Mouse (Mus musculus) urinary bladder, postnatal 14 days (tissue): ENCODE results near the gene Megf8.

Source experiments
- DNase-seq: peaks from one replicate; pipeline ENCODE4 v3.0.0; 2021; ENCODE audit warnings: low spot score

Gene Megf8

GRCm38 (mm10) chr7:25402671-25403101 is 85.7 kb downstream of the Megf8 start:
- peak; percentile 63 for DNase-seq

DNA sequence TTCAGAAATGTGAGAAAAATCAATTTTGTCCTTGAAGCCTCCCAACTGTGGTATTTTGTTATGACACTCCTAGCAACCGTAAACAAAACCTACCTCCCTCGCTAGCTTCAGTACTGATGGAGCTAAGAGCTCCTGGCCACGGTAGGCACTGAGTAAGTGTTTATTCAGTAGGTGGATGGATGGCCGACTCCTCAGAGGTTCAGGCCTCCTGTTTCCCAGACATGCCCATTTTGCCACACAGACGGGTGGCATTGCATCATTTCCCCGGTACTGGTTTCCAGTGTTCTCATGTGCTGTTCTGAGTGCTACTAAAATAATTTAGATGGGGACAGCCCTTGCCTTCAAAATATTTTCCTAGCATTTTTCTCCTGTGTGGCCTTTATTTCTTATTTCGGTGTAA is 89.5 kb downstream of the Megf8 start:
- DNase-seq = no peak

GRCm38 (mm10) chr7:25409114-25409760 is 92.3 kb downstream of the Megf8 start:
- DNase-seq = no peak

DNA sequence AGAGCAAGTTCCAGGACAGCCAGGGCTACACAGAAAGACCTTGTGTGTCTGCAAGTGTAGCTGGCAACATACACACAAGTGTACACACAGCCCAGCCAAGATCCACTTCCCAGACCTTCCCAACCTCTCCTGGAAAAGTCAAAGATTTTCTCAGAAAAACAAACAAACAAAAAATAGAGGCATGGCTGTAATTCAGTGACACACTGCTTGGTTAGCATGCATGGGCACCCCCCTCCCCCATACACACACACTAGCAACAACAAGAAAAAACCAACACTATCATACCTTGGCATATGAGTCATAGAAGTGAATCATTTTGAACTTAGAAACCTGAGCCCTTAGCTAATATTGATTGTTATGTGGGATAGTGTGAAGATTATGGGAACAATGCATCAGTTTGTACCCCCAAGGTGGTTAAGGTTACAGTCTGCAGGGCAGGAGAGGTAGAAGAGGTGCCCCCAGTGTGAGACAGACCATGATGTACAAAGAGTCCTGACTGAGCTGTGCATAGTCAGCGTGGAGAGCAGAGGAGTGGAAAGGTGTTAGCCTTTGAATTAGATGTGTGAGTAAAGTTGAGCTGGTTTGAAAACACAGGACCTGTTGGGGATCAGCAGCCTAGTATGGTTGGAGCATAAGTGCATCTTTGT is 94.1 kb downstream of the Megf8 start:
- DNase-seq = no peak

DNA sequence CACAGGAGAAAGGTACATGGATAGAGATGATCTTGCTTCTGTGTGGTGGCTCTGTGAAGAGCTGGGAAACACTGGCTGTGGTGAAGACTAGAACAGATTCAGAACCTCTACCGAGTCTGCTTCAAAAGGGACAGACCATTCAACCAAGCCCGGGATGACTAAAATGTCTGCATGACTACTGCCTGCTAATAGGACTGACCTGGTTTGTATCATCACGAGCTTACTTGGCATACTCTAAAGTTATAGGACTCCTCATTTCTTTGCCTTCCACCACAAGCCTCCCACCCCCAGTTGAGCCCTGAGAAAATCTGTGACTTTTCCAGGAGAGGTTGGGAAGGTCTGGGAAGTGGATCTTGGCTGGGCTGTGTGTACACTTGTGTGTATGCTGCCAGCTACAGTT is 94.9 kb downstream of the Megf8 start:
- no peak for DNase-seq

GRCm38 (mm10) chr7:25412833-25413441 is 96.0 kb downstream of the Megf8 start, which contains the start of gene Cxcl17:
Gene Cxcl17 (minus strand): TSS chr7:25412886.
- DNase-seq = no peak
